Mouse (Mus musculus) megakaryocyte, embryonic 14.5 days (primary cell): Measurements from ENCODE around the gene Clasp2.

Source experiments
- FLI1 ChIP-seq: IDR thresholded peaks from 2 replicates; pipeline ENCODE4 v1.6.1; 2012; ENCODE audit warnings: low read length, inconsistent platforms, mixed read lengths
- GATA1 ChIP-seq: IDR thresholded peaks from 3 replicates; pipeline ENCODE4 v1.6.1; 2012; ENCODE audit warnings: mixed read lengths, low read length, inconsistent platforms, borderline replicate concordance

DNA sequence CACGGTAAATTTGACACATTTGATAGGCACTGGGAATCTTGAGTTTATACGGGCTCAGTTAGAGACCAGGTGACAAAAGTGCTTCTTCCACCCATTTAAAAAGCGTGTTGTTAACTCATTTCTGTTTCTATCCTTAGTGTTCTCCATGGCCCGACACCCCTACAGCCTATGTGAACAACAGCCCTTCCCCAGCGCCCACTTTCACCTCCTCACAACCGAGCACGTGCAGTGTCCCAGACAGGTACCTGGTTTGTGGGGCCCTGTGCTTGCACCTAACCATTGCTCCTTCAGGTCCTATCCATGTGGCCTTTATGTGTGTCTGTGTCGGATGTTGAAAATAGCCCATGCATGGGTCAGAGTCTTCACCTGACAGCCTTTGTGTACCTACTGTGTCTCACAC is 223.1 kb downstream of the Clasp2 start:
- no peak for TF ChIP-seq GATA1
- TF ChIP-seq FLI1, result no peak
